Mouse (Mus musculus): ENCODE measurements around the gene Mcam. TPM values are rescaled to one million over a fixed set of nuclear protein-coding genes. Genes with fewer than 3 reads are reported as not detected.
A peak's percentile ranks its signal among the peaks of the same experiment; 100 is the strongest.

Gene Mcam
- total RNA-seq (2022), result 10 to 100 TPM; 20.5 to 35.2 (median 28.1) TPM

- DNase-seq (ENCODE audit: low spot score), result peak; percentile 40
Observed at GRCm38 (mm10) chr9:44134101-44134850, at the start of gene Mcam. Gene Mcam (plus strand): TSS chr9:44134469.

- peak; percentile 94 for DNase-seq (ENCODE audit: low spot score)
Observed at GRCm38 (mm10) chr9:44084659-44085229, 49.5 kb upstream of the Mcam start.

- no peak for DNase-seq (ENCODE audit: low spot score)
Observed at GRCm38 (mm10) chr9:44085276-44085675, 49.0 kb upstream of the Mcam start.

GRCm38 (mm10) chr9:44085741-44086665, 48.3 kb upstream of the Mcam start:
- peak; percentile 62 for DNase-seq (ENCODE audit: low spot score)

GRCm38 (mm10) chr9:44086960-44087359, 47.3 kb upstream of the Mcam start:
- no peak for DNase-seq (ENCODE audit: low spot score)

- peak; percentile 61 for DNase-seq (ENCODE audit: low spot score)
Observed at GRCm38 (mm10) chr9:44087761-44088455, 46.4 kb upstream of the Mcam start.

- DNase-seq (ENCODE audit: low spot score), result no peak
Observed at GRCm38 (mm10) chr9:44088877-44089608, 45.2 kb upstream of the Mcam start.

- DNase-seq (ENCODE audit: low spot score), result no peak
Observed at GRCm38 (mm10) chr9:44093612-44094503, 40.4 kb upstream of the Mcam start.

- DNase-seq (ENCODE audit: low spot score), result no peak
Observed at GRCm38 (mm10) chr9:44094737-44095136, 39.5 kb upstream of the Mcam start.

GRCm38 (mm10) chr9:44095781-44096180, 38.5 kb upstream of the Mcam start:
- DNase-seq (ENCODE audit: low spot score), result no peak

- no peak for DNase-seq (ENCODE audit: low spot score)
Observed at GRCm38 (mm10) chr9:44096536-44096935, 37.7 kb upstream of the Mcam start.

- DNase-seq (ENCODE audit: low spot score), result no peak
Observed at GRCm38 (mm10) chr9:44101490-44101889, 32.8 kb upstream of the Mcam start, which contains the start of gene Mfrp. Gene Mfrp (plus strand): TSS chr9:44101729.

GRCm38 (mm10) chr9:44104881-44105280, 29.4 kb upstream of the Mcam start:
- DNase-seq (ENCODE audit: low spot score), result no peak

- no peak for DNase-seq (ENCODE audit: low spot score)
Observed at GRCm38 (mm10) chr9:44105781-44106180, 28.5 kb upstream of the Mcam start.

- no peak for DNase-seq (ENCODE audit: low spot score)
Observed at GRCm38 (mm10) chr9:44106182-44106581, 28.1 kb upstream of the Mcam start.

GRCm38 (mm10) chr9:44106596-44106995, 27.7 kb upstream of the Mcam start:
- no peak for DNase-seq (ENCODE audit: low spot score)

- DNase-seq (ENCODE audit: low spot score), result peak; percentile 91
Observed at GRCm38 (mm10) chr9:44107110-44107509, 27.2 kb upstream of the Mcam start, which contains the start of gene C1qtnf5. Gene C1qtnf5 (plus strand): TSS chr9:44107245.

GRCm38 (mm10) chr9:44107557-44108179, 26.6 kb upstream of the Mcam start:
- no peak for DNase-seq (ENCODE audit: low spot score)

All from heart, adult 8-10 months (tissue).